Mouse (Mus musculus) hematopoietic multipotent progenitor cell, adult 10-12 weeks (in vitro differentiated cells): Measurements from ENCODE around the gene Lce3a. TPM values are rescaled to one million over a fixed set of nuclear protein-coding genes. Genes with fewer than 3 reads are reported as not detected.

Experiments used
- polyA plus RNA-seq: library from polyadenylated mRNA; stranded (reverse); fragments of >175 nt; gene quantifications from 2 replicates; pipeline ENCODE4 v1.2.3, GENCODE M21; 2012; ENCODE audit warnings: low replicate concordance

Gene Lce3a
- polyA plus RNA-seq: not detected in 2 replicates

DNA sequence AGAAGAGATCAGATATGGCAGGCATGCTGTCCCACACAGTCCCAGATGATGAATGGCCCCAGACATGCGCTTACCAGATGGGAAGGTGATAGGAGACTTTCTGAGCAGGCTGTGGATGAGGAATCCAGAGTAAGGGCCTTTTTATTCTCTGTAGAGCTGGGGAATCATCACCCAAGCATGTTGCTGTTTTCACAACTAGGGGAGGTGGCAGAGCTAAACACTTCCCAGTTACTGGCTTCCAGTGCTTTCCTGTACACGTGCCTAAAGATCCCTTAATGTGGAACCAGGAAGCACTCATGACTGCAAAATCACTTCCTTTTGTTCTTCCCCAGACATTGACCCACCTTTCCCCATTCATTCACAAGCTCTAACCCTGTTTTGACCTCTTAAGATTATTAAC, at the start of gene Lce3a:
Lce3a (minus strand) TSS at position 101 of the 400 bp plus-strand sequence.

DNA sequence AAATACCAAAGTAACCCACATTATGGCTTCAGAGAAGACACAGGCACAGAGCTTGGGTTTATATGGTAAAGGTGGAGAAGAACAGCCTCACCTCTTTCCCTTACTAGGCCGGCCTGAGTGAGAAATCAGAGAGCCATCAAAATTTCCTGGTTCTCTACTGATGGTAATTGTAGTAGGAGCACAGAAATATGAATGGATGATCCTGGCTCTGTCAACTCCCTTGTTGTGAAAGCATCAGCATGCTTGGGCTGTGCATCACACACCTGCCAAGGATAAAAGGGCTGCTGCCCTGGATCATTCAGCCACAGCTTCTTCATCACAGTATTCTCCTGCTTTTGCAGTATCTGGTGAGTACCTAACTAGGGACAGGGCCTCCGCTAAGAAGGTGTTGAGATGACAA, 40.7 kb upstream of the Lce3a start, which contains the start of gene Lce3e:
Lce3e (plus strand) TSS at position 301 of the 400 bp plus-strand sequence.

DNA sequence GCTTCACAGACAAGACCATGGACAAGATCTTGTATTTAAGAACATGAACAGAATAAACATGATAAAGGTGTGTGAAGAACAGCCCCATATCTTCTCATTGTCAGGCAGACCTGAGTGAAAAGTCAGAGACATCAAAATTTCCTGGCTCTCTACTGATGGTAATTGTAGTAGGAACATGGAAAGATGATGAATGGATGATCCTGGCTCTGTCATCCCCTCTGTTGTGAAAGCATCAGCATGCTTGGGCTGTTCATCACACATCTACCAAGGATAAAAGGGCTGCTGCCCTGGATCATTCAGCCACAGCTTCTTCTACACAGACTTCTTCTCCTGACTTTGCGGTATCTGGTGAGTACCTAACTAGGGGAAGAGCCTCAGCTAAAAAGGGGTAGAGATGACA, 31.1 kb upstream of the Lce3a start, which contains the start of gene Lce3d:
Lce3d (plus strand) TSS at position 301 of the 400 bp plus-strand sequence.

DNA sequence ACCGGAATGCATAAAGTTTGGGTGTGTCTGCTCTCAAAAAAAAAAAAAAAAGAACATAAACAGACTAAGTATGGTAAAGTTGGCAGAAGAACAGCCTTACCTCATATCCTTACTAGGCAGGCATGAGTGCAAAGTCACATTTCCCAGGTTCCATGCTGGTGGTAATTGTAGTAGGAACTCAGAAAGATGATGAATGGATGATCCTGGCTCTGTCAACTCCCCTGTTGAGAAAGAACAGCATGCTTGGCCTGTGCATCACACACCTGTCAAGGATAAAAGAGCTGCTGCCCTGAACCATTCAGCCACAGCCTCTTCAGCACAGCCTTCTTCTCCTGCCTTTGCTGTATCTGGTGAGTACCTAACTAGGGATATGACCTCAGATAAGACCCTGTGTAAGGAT, 18.2 kb upstream of the Lce3a start, which contains the start of gene Lce3c:
Lce3c (plus strand) TSS at position 301 of the 400 bp plus-strand sequence.

DNA sequence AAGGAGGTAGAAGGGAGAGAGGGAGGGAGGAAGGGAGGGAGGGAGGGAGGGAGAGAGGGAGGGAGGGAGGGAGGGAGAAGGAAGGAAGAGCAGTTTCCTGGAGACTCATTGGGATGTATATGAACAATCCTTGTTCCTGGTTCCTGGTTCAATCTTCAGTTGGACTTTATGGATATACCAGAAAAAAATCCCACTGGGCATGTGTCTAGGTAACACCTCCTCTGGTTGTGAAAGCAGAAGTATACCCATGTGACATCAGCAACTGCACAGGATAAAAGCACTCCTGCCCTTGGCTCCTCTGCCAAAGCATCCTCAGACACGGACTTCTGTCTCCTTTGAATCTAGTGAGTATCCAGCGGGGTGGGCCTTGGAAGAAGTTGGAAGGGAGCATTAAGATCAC, 6.6 kb upstream of the Lce3a start, which contains the start of gene Lce3b:
Lce3b (plus strand) TSS at position 301 of the 400 bp plus-strand sequence.

Other genes starting within 250 kb of the Lce3a start
- not detected in 2 replicates for gene Lce1c, start 247.0 kb downstream of the Lce3a start, polyA plus RNA-seq
- not detected in 2 replicates for gene Lce1d, start 239.0 kb downstream of the Lce3a start, polyA plus RNA-seq
- gene Lce1e, start 217.2 kb downstream of the Lce3a start, polyA plus RNA-seq: not detected in 2 replicates
- not detected in 2 replicates for gene Lce1f, start 205.9 kb downstream of the Lce3a start, polyA plus RNA-seq
- not detected in 2 replicates for gene Gm38119, start 187.1 kb downstream of the Lce3a start, polyA plus RNA-seq
- gene Lce1g, start 173.9 kb downstream of the Lce3a start, polyA plus RNA-seq: not detected in 2 replicates
- gene Lce1h, start 161.2 kb downstream of the Lce3a start, polyA plus RNA-seq: not detected in 2 replicates
- gene Lce1i, start 147.3 kb downstream of the Lce3a start, polyA plus RNA-seq: not detected in 2 replicates
- gene Lce1j, start 135.7 kb downstream of the Lce3a start, polyA plus RNA-seq: not detected in 2 replicates
- not detected in 2 replicates for gene Lce1k, start 118.3 kb downstream of the Lce3a start, polyA plus RNA-seq
- not detected in 2 replicates for gene Kprp, start 99.0 kb downstream of the Lce3a start, polyA plus RNA-seq
- not detected in 2 replicates for gene Lce1l, start 74.9 kb downstream of the Lce3a start, polyA plus RNA-seq
- not detected in 2 replicates for gene 2310050C09Rik, start 56.0 kb downstream of the Lce3a start, polyA plus RNA-seq
- not detected in 2 replicates for gene Lce3b, start 6.7 kb upstream of the Lce3a start, polyA plus RNA-seq
- not detected in 2 replicates for gene Lce3c, start 18.3 kb upstream of the Lce3a start, polyA plus RNA-seq
- not detected in 2 replicates for gene Lce3d, start 31.2 kb upstream of the Lce3a start, polyA plus RNA-seq
- gene Lce3e, start 40.8 kb upstream of the Lce3a start, polyA plus RNA-seq: not detected in 2 replicates
- gene Lce3f, start 66.0 kb upstream of the Lce3a start, polyA plus RNA-seq: not detected in 2 replicates
- not detected in 2 replicates for gene Crct1, start 89.5 kb upstream of the Lce3a start, polyA plus RNA-seq
- gene Lce1m, start 92.8 kb upstream of the Lce3a start, polyA plus RNA-seq: not detected in 2 replicates
- not detected in 2 replicates for gene Gm4858, start 142.6 kb upstream of the Lce3a start, polyA plus RNA-seq
- not detected in 2 replicates for gene Crnn, start 218.6 kb upstream of the Lce3a start, polyA plus RNA-seq